Mouse (Mus musculus): ENCODE results near the gene Babam2.

DNA sequence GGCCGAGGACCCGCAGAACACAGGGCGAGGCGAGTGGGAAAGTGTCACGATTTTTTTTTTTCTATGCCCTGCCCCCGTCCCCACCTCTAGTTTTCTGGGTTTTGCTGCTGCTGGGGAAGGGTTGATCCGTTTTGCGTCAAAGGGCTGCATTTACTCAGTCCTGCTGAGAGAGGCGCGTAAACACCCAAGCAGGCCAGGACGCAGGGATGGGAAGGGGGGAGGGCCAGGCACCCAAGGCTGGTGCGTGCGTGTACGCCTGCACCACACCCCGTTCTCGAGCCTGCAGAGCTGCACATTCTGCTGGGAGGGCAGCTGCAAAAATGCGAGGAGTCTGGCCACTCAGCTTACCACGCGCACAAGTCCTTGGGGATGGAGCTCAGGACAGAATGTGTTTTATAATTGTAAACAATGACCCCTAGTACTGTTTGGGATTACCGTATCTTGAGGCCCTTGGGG, 436.1 kb downstream of the Babam2 start:
- TF ChIP-seq ZNF384 (IDR thresholded peaks at IDR 0.05; ENCODE audit: low read depth, low read length) (peak; percentile 51; the same call in 1 of the 2 replicates), HCFC1 (IDR thresholded peaks at IDR 0.05; ENCODE audit: borderline replicate concordance, insufficient read depth, low read length) (no peak), MAFK (IDR thresholded peaks at IDR 0.05; ENCODE audit: insufficient read depth, low read depth, low read length) (no peak)

All from ES-E14 (cell line).